Mouse (Mus musculus) retina, postnatal 1 day (tissue): ENCODE data around the gene Olfr692.
A peak's percentile ranks its signal among the peaks of the same experiment; 100 is the strongest.
"Not testable (repeated sequence)": the region's sequence is repeated elsewhere in the genome, so short reads cannot be mapped to it uniquely, and the experiment has no call there.

Source experiments
- DNase-seq: peaks from one replicate; pipeline ENCODE4 v3.0.0-alpha.2; 2012

Gene Olfr692

GRCm38 (mm10) chr7:105367930-105368329 is at the start of gene Olfr692:
Gene Olfr692, plus strand, starts transcription at chr7:105368230.
- no peak for DNase-seq

GRCm38 (mm10) chr7:105325302-105325701 is 42.7 kb upstream of the Olfr692 start:
- no peak for DNase-seq

DNA sequence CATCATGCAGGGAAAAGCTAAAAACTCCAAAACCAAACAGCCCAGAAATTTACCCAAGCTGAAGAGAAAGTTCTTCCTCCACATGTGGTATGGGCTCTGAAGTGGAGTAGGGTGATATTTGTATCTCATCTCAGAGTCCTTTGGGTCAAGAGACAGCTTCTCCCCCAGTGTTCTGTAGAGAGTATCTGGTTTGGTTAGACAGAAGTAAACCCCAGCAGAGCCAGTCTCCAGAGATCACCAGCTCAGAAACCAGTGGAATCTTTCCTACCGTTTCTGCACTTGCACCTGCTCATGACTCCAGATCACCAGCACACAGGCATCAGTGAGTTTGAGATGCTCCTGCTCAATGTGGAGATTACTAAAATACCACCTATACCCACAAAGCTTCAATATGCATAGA is 34.0 kb upstream of the Olfr692 start, which contains the start of gene Olfr690:
Gene Olfr690 (minus strand): TSS at position 101 of the 400 bp plus-strand sequence.
- DNase-seq = no peak

DNA sequence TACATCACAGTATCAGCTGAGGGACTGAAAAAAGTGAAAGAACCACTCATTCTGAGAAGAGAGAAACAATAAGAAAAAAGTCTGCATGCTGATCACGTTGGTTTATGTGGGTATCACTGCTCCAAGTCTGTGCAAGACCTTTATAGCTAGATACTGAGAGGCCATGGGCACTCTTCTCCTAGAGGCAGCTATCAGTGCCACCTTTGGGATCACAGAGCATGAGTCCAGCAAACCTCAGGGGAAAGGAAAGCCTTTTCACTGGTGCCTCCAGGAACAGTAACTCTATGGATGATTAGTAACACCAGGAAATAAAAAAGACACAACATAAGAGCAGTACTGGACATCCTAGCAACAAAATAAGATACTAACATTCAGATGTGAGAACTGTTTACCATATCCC is 25.9 kb upstream of the Olfr692 start, which contains the start of gene Olfr691:
Gene Olfr691 (minus strand): TSS at position 101 of the 400 bp plus-strand sequence.
- no peak for DNase-seq

GRCm38 (mm10) chr7:105342752-105343151 is 25.3 kb upstream of the Olfr692 start:
- DNase-seq = no peak

GRCm38 (mm10) chr7:105356064-105356463 is 12.0 kb upstream of the Olfr692 start:
- DNase-seq = not testable (repeated sequence)

DNA sequence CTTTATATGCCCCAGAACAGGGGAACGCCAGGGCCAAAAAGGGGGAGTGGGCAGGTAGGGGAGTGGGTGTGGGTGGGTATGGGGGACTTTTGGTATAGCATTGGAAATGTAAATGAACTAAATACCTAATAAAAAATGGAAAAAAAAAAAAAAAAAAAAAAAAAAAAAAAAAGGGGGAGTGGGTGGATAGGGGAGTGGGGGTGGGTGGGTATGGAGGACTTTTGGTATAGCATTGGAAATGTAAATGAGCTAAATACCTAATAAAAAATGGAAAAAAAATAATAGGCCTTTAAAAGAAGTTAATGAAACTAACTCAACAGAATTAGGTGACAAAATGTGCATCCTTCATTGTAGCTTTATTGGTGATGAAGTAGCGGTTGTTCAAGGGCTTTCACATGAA is 11.5 kb upstream of the Olfr692 start:
- not testable (repeated sequence) for DNase-seq

DNA sequence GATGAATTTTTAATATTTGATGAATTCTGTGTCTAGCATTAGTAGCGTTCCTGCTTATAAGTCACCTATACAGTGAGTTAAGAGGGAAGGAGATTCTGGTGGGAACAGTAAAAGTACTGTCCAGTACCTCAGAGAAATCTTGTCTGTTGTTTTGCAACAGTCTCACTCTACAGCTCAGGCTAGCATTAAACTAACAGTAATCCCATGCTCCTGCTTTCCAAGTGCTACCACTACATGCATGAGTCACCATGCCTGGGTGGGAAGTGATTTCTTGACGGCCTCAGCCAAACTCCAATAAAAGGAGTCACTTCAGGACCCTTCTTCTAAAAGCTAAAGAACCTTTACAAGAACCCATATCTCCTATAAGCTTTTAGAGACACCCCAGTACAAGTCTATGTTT is 6.3 kb upstream of the Olfr692 start:
- DNase-seq = no peak

GRCm38 (mm10) chr7:105367268-105367667 is 762 bp upstream of the Olfr692 start:
- DNase-seq = no peak

- no peak for DNase-seq
Measured at GRCm38 (mm10) chr7:105368521-105368920, 491 bp downstream of the Olfr692 start.

DNA sequence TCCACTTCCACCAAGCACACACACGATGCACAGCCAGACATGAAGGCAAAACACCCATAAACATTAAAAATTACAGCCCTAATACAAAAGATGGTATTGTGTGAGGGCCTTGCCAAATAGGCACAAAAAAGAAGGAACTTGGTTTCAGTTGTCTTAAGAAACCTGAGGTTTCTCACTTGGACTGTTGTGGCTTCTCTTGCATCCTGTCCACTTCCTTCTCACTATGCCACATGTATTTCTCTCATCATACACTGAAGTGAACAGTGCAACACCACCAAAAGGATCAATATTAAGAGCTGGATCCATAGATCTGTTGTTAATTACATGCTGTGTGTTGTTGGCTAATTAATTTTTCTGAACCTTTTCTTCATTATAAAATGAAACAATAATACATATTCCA is 4.9 kb downstream of the Olfr692 start:
- no peak for DNase-seq

- DNase-seq = no peak
Measured at GRCm38 (mm10) chr7:105373509-105373908, 5.5 kb downstream of the Olfr692 start.

DNA sequence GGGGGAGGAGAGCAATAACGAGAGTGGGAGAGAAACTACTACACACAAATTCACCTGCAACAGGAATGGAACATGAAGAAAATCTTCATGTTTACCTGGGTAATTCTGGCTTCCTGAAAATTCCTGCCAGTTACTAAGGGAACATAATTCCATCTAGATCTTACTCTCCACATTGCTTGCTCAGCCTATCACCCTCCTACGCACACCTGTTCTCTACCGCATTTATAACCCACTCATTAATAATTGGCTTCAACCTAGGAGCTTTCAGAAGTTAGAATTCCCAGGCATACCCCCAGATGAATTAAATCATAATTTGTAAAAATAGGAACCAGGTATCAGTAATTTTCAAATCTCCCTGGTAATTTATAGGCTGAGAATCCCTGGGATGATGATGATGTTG is 5.9 kb downstream of the Olfr692 start:
- no peak for DNase-seq

- DNase-seq = no peak
Measured at GRCm38 (mm10) chr7:105374866-105375265, 6.8 kb downstream of the Olfr692 start, which contains the start of gene Gm5901. Gene Gm5901, plus strand, starts transcription at chr7:105375038.

DNA sequence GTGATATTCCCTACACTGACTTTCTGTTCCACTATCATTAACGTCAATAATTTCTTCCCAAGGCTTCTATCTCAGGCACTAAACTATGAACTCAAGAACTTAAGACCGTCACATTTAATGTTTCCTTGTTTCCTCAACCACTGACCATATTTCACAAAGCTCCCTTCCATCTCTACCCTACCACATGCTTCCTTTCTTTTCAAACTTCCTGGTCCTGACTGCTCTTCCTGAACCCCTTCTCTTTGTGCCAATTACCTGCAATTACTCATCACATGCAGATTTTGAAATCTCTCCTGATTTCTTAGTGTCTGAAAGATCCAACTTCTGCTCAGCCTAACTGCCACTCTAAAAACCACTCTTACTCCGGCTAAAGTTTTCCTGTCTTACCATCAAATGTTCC is 12.3 kb downstream of the Olfr692 start:
- no peak for DNase-seq

DNA sequence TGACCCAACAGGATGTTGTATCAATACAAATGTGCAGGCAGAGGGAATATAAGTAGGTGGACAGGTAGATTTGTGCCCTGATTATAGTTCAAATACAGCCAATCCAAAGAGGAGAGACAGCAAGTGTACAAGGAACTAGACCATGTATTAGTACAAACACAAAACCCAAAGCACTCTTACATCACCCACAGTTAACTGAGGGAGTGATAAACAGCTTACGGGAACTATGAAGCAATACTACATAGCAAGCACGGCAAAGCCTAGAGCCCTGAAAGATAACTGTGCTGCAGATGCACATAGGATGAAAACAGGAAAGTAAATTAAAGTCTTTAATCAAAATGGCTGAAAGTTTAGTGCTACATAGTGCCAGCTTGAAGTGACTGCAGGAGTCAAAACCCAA is 19.7 kb downstream of the Olfr692 start:
- no peak for DNase-seq

- no peak for DNase-seq
Measured at GRCm38 (mm10) chr7:105390236-105390635, 22.2 kb downstream of the Olfr692 start.

DNA sequence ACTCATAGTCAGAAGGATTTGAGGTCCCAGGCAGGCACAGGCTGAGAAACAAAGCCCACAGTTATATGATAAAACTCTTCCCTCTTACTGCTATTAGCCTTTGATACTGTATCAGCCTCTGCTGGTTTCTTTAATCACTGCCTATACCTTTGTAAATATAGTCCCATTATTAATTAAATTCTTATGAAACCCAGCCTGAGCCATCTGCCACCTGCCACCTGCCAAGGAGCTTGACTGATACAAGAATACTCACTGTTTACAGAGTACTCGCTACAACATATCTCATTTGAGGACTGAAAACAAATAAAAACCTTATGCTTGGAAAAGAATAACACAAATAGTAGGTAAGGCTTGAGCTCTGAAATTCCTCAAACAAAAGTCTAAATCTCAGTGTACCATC is 26.6 kb downstream of the Olfr692 start:
- DNase-seq = no peak

- DNase-seq = no peak
Measured at GRCm38 (mm10) chr7:105395131-105395820, 27.2 kb downstream of the Olfr692 start.

- DNase-seq = no peak
Measured at GRCm38 (mm10) chr7:105396126-105396525, 28.1 kb downstream of the Olfr692 start.

DNA sequence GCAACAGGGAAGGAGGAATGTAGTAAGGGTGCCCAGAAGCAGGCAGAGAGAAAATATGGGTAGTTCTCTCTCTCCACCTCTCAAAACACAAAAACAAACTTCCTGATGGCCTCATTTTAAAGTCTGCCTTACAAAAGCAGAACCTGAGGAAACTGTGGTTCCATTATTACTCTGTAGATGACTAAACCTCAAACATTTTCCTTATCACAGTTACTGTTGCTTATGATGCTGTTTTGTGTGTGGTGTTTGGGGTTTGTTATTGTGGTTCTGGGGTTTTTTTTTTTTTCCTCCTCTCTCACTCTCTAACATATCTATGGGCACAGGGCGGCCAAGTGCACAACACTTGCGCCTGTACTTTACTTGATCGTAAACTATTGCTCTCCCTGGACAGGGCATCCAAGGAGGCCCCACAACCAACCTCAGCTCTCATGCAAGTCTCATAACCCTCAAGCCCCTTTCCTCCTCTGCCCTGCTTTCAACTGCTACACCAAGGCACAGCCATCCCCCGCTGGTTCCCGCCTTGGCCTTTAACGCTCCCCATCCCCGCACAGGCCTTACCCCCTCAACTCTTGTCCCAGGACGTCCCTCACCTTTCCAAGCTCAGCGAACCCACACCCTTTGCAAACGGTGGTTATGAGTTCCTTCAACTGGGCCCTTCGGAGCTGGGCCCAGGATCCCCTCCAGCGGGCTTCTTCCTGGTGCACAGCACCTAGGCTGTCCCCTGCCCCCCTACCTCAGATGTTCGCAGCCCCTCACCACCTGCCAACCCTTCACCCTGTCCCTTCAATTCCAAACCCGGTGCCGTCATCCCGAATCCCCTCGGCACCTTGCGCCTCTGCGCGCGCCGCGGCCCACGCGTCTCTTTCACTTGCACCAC is 31.3 kb downstream of the Olfr692 start:
- no peak for DNase-seq

GRCm38 (mm10) chr7:105399935-105400624 is 32.0 kb downstream of the Olfr692 start, which contains the start of gene Fam160a2:
Gene Fam160a2, minus strand, starts transcription at chr7:105400054.
- peak; percentile 100 for DNase-seq

- no peak for DNase-seq
Measured at GRCm38 (mm10) chr7:105404268-105404667, 36.2 kb downstream of the Olfr692 start, which contains the start of gene Cnga4. Gene Cnga4, plus strand, starts transcription at chr7:105404568.
